Mouse (Mus musculus): ENCODE measurements at regions not wholly inside any gene's neighbourhood (a gene's known extent, or its start where the extent isn't known, plus 50 kb on each side); places are given as distances from the start of the nearest gene placed in this dataset.

DNA sequence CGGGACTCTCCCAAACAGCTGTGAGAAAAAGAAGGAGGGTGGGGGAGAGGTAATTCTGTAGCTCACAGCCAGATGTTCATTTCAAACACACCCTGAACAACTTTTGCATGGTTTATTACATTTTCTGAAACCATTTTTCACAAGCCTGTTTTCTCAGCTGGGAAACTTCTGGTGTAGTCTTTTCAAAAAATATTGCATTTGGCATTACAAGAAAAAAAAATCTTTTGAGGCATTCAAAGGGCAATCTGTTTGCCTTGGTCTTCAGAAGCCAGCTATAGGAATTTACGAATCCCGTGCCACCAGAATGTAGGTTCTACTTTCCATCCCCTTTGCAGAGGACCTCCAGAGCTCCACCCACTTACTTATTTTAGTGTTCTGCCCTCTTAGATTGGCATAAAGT lies 681.7 kb downstream of the Gm826 start:
- ATAC-seq (no peak), DNase-seq (ENCODE audit: low spot score) (no peak)
- 91% methylated on average over 3 of the region's 3 CpGs for WGBS
- no peak overlapping the region for H3K4me3 ChIP-seq (ENCODE audit: low read length)
- no peaks in the 10 kb centered on the region for H3K9me3 ChIP-seq (ENCODE audit: low read length)
- H3K36me3 ChIP-seq (ENCODE audit: insufficient read depth, low read length) = no peaks in the 10 kb centered on the region
- no peak overlapping the region for H3K27ac ChIP-seq
- H3K4me2 ChIP-seq (ENCODE audit: low read depth, low read length) = no peak overlapping the region
- H3K27me3 ChIP-seq (ENCODE audit: insufficient read depth, low read length) = no peaks in the 10 kb centered on the region
- no peak for TF ChIP-seq CTCF (IDR thresholded peaks at IDR 0.05; ENCODE audit: low read depth)
- H3K9ac ChIP-seq (replicated peaks; ENCODE audit: low read length) = no peak overlapping the region
- no peaks in the 10 kb centered on the region for H3K4me1 ChIP-seq (ENCODE audit: insufficient read depth, low read length)

- Histone ChIP-seq H3K9ac (replicated peaks; ENCODE audit: low read length) (no peak overlapping the region), H3K36me3 (ENCODE audit: insufficient read depth, low read length) (no peaks in the 10 kb centered on the region), H3K4me1 (ENCODE audit: insufficient read depth, low read length) (no peaks in the 10 kb centered on the region), H3K4me2 (ENCODE audit: low read depth, low read length) (no peak overlapping the region), H3K27me3 (ENCODE audit: insufficient read depth, low read length) (no peaks in the 10 kb centered on the region), H3K9me3 (ENCODE audit: low read length) (no peaks in the 10 kb centered on the region), H3K4me3 (ENCODE audit: low read length) (no peak overlapping the region), H3K27ac (no peak overlapping the region)
- no peak for TF ChIP-seq CTCF (IDR thresholded peaks at IDR 0.05; ENCODE audit: low read depth)
- ATAC-seq (no peak), DNase-seq (ENCODE audit: low spot score) (no peak)
- WGBS = 44% methylated on average over 3 of the region's 3 CpGs
Observed at GRCm38 (mm10) chr2:159676845-159677244, 657.1 kb downstream of the Gm826 start.

- H3K9me3 ChIP-seq (ENCODE audit: low read length) = no peaks in the 10 kb centered on the region
Observed at GRCm38 (mm10) chr2:159680641-159681040, 653.3 kb downstream of the Gm826 start.

DNA sequence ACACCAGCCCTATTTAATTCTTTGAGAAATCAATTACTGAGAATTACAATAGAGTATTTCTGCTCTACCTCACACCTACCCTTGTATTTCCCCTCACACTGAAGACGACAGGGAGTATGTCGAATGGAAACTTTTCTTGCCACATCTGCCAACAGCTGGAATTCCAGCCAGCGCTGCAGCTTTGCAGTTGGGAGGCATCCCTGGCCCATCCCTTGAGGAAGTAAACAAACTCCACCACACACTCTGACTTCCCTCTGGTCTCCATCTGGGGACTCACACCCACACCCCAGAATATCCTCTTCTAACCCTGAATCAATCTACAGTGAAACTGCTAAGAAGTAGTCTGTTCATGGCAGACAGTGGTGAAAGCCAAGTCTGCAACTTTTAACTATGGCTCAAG lies 630.9 kb downstream of the Gm826 start:
- no peak overlapping the region for H3K27ac ChIP-seq

More at GRCm38 (mm10) chr2:159680641-159681040, 653.3 kb downstream of the Gm826 start:
- no peaks in the 10 kb centered on the region for H3K36me3 ChIP-seq (ENCODE audit: insufficient read depth, low read length)
- H3K27ac ChIP-seq = no peak overlapping the region
- no peak overlapping the region for H3K4me2 ChIP-seq (ENCODE audit: low read depth, low read length)
- WGBS = 72% methylated on average over 1 of the region's 1 CpGs
- DNase-seq (ENCODE audit: low spot score) = no peak
- no peak overlapping the region for H3K4me3 ChIP-seq (ENCODE audit: low read length)
- no peak for TF ChIP-seq CTCF (IDR thresholded peaks at IDR 0.05; ENCODE audit: low read depth)
- H3K4me1 ChIP-seq (ENCODE audit: insufficient read depth, low read length) = no peaks in the 10 kb centered on the region
- no peak overlapping the region for H3K9ac ChIP-seq (replicated peaks; ENCODE audit: low read length)
- no peak for ATAC-seq
- no peaks in the 10 kb centered on the region for H3K27me3 ChIP-seq (ENCODE audit: insufficient read depth, low read length)

DNA sequence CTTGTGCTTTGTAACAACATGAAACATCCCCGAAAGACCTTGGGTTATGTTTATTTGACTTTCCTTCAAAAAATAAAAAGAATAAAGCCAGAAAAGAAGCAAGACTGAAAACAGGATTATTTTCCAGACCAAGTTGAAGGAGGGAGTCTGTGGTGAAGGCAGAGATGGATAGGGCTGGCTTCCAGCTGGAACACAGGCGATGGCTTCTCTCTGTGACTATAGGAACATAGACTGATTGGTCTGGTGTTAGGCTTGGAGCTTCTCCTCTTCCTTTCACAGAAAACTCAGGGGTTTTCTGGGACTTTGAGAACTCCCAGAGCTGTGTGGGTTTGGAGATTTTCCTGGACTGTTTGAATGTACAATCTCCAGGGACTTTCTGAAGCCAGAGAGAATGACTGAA lies 625.8 kb downstream of the Gm826 start:
- Histone ChIP-seq H3K4me2 (ENCODE audit: low read depth, low read length) (no peak overlapping the region), H3K4me3 (ENCODE audit: low read length) (no peak overlapping the region), H3K27me3 (ENCODE audit: insufficient read depth, low read length) (no peaks in the 10 kb centered on the region), H3K36me3 (ENCODE audit: insufficient read depth, low read length) (no peaks in the 10 kb centered on the region), H3K9ac (replicated peaks; ENCODE audit: low read length) (no peak overlapping the region), H3K27ac (no peak overlapping the region), H3K4me1 (ENCODE audit: insufficient read depth, low read length) (no peaks in the 10 kb centered on the region), H3K9me3 (ENCODE audit: low read length) (no peaks in the 10 kb centered on the region)
- ATAC-seq = no peak
- WGBS = 86% methylated on average over 2 of the region's 2 CpGs
- no peak for DNase-seq (ENCODE audit: low spot score)
- TF ChIP-seq CTCF (IDR thresholded peaks at IDR 0.05; ENCODE audit: low read depth) = no peak

More for the DNA sequence above, 630.9 kb downstream of the Gm826 start:
- ATAC-seq (no peak), DNase-seq (ENCODE audit: low spot score) (no peak)
- no peak for TF ChIP-seq CTCF (IDR thresholded peaks at IDR 0.05; ENCODE audit: low read depth)
- Histone ChIP-seq H3K4me2 (ENCODE audit: low read depth, low read length) (no peak overlapping the region), H3K9me3 (ENCODE audit: low read length) (0 out of 2 replicates have a peak, but pooled peaks cover 3% of the 10 kb centered on the region), H3K4me3 (ENCODE audit: low read length) (no peak overlapping the region), H3K4me1 (ENCODE audit: insufficient read depth, low read length) (no peaks in the 10 kb centered on the region), H3K36me3 (ENCODE audit: insufficient read depth, low read length) (no peaks in the 10 kb centered on the region), H3K27me3 (ENCODE audit: insufficient read depth, low read length) (no peaks in the 10 kb centered on the region), H3K9ac (replicated peaks; ENCODE audit: low read length) (no peak overlapping the region)
- 79% methylated on average over 3 of the region's 3 CpGs for WGBS

DNA sequence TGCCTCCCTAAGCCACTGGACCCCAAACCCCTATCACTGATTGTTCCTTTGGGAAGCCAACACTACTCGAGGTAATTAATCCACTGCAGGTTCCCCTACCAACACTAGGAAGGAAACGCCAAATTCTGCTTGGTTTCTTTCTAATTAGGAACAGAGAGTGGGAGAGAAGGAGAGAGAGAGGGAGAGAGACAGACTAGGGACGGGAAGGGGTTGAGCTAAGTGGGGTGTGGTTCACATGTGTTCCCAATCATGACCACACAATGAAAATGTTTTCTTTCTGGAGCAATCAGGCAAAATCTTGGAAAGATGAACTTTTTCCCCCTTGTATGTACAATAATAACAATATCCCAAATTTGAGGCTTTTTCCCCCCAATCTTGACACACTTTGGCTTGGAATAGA lies 619.3 kb downstream of the Gm826 start:
- Histone ChIP-seq H3K9me3 (ENCODE audit: low read length) (no peaks in the 10 kb centered on the region), H3K27ac (no peak overlapping the region), H3K4me3 (ENCODE audit: low read length) (no peak overlapping the region), H3K9ac (replicated peaks; ENCODE audit: low read length) (no peak overlapping the region), H3K4me1 (ENCODE audit: insufficient read depth, low read length) (no peaks in the 10 kb centered on the region), H3K4me2 (ENCODE audit: low read depth, low read length) (no peak overlapping the region), H3K27me3 (ENCODE audit: insufficient read depth, low read length) (no peaks in the 10 kb centered on the region), H3K36me3 (ENCODE audit: insufficient read depth, low read length) (no peaks in the 10 kb centered on the region)
- DNase-seq (ENCODE audit: low spot score) (no peak), ATAC-seq (no peak)
- TF ChIP-seq CTCF (IDR thresholded peaks at IDR 0.05; ENCODE audit: low read depth) = no peak
- WGBS = 55% methylated on average over 3 of the region's 3 CpGs

GRCm38 (mm10) chr2:159718738-159719137 lies 615.2 kb downstream of the Gm826 start:
- Histone ChIP-seq H3K4me2 (ENCODE audit: low read depth, low read length) (no peak overlapping the region), H3K4me1 (ENCODE audit: insufficient read depth, low read length) (no peaks in the 10 kb centered on the region), H3K4me3 (ENCODE audit: low read length) (no peak overlapping the region), H3K36me3 (ENCODE audit: insufficient read depth, low read length) (no peaks in the 10 kb centered on the region), H3K27ac (no peak overlapping the region), H3K9me3 (ENCODE audit: low read length) (no peaks in the 10 kb centered on the region; the same call in 1 of the 2 replicates), H3K9ac (replicated peaks; ENCODE audit: low read length) (no peak overlapping the region), H3K27me3 (ENCODE audit: insufficient read depth, low read length) (no peaks in the 10 kb centered on the region)
- WGBS = 51% methylated on average over 2 of the region's 2 CpGs
- ATAC-seq = peak; percentile 66
- no peak for TF ChIP-seq CTCF (IDR thresholded peaks at IDR 0.05; ENCODE audit: low read depth)
- peak; percentile 77 for DNase-seq (ENCODE audit: low spot score)
